Mouse (Mus musculus) 416B (cell line): ENCODE data around the gene Myo16.

ENCODE experiments used
- DNase-seq: peaks from one replicate; pipeline ENCODE4 v3.0.0; 2011; ENCODE audit warnings: low read depth

The Myo16 gene

DNA sequence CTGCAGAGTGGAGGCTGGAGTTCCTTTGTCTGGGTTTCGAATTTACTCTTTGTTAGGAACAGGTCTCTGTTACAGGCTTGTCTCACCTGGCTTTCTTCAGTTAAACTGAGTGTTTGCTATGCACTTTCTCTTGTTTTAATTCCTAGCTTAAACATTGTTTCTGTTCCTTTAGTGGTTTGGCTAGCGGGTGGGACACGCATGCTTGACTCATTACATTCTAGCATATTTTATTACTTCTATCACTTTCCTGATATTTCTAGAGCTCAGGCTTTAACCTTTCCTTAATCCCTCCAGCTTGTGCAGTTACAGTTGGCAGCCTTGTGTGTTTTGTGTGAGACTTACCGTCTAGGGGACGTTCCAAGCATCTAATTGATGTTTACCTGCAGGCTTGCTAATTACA, 476.2 kb downstream of the Myo16 start:
- no peak for DNase-seq

DNA sequence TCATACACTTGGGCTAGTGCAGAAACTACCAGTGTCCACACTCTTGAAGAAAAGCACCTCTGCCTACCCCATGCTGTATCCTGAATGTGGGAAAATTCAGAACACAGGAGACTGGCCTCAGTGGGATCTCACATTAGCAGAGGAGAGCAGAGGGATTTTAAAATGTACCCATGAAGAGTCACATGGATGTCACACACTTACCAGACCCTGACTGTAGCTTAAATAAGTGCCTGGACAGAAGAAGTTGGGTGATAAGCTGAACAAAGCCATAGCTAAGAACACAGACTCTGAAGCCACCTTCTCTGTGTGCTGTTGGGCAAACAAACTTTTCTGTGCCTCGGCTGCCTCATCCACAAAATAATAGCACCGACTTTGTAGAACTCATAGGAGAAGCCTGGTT, 477.3 kb downstream of the Myo16 start:
- DNase-seq, result no peak

DNA sequence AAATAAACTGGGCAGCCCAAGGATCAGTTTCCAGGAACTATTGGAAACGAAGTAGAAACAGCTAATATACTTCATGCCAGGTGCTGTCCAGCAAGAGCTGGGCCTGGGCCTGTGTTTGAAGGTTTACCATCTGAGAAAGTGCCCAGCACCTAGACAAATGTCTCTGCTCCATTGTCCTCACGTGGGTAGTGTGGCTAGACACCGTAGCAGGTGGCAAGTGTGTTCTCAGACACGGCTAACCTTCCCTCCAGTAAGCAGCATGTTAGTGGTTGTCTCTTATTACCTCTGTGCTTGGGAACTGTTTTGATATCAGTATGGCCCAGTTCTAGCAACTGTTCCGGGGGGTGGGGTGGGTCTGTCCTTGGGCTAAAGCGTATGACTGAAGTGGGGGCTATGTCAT, 478.9 kb downstream of the Myo16 start:
- DNase-seq, result no peak

DNA sequence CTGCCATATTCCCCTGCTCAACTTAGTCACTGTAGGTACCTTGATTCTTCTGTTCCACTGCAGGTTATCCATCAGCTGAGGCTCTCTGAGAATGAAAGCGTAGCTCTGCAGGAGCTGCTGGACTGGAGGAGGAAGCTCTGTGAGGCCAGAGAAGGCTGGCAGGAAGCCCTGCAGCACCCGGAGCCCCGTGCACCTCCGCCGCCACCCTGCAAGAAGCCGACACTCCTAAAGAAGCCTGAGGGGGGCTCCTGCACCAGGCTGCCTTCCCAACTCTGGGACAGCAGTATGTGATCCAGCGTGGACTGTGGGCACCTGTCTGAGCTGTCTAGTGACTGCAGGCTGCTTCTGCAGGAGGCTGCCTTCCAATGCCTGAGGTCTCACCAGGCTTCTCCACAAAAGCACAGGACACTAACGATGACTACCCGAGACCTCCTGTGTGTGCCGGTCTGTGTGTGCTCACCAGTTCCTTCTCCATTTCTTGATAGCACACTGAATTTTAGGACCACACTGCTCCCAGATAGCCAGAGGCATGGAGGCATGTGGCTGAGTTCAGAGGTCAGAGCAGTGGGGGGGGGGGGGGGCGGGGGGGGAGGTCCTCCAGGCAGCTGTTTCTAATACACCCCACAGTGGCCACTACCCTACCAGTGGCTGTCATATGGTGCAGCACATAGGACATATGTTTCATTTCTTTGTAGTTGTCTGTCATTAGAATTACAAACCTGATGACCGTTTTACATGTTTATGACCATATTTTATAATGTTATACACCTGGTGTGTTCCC, 479.8 kb downstream of the Myo16 start:
- no peak for DNase-seq

DNA sequence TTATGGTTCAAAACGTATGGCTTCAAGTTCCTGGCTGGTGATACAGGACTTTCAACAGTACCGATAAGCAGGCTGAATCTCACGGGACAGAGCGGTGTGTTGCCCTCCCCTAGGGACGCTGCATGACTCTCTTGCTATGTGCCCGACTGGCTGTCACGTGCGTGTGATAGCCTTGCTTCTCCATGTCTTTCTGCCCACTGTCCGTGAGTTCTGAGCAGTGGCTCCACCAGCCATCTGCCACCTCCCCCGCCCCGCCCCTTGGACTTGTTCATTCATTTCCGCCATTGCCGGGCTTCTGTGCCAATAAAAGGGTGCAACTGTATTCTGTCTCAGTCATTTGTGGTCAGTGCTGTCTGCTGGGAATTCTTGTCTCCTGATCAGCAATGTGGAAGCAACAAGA, 480.7 kb downstream of the Myo16 start:
- DNase-seq, result no peak

DNA sequence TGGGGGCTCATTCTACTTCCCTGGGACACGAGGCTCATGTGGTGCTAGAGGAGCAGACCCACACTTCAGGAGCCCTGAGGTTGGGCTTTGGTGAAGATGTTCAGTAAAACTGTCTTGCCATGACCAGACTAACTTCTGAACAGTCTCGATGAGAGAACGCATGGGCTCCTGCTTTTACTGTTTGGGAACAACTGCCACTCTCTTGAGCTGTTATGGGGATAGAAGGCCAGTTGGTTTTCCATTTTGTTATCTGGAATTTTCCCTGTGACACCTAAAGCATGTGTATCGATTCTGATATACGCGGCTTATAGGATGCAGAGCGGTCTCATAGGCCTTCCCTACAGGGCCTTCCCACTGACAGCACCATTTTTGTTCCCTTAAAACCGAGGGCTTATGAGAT, 485.2 kb downstream of the Myo16 start:
- DNase-seq, result no peak

DNA sequence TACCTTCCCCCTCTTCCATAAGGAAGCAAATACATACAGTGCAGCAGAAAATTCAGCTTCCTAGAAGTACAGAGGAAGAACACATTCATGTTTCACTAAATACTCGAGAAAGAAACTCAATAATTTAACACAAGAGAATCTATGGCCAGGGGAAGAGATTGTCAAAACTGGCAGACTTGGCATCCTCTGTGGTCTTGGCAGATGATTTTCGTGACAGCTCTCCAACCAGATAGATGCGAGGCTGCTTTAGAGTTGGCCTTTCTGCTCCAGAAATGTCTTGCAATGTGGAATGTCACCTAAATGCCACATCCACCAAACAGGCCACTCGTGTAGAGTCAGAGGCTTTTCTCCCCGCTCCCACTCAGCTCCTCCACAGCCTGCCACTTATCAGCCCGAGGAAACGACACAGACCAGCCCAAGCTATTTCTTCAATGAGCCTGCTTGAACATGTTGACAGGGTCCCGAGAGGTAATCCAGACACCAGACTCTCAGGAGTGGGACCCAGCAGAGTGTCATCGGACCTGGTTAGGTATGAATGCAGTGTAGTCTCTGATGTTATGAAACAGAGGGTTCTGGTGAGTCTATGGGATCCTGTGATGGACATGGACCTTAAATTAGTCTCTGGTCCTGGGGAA, 486.6 kb downstream of the Myo16 start:
- no peak for DNase-seq

DNA sequence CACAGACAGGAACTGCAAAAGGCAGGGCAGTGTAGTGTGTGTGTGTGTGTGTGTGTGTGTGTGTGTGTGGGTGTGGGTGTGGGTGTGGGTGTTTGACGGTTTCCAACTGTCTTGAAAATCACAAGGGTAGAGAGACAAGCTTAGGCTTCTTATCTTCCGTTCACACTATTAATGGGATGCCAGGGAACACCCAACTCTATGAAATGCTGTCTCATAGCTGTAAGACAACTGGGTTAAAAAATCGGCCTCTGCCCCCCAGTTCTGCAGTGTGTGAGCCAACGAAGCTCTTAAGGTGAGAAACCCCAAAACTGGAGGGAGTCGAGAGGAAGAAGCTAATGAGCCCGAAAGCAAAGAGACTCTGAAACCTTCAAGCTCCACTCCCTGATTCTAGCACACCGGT, 487.1 kb downstream of the Myo16 start:
- no peak for DNase-seq

DNA sequence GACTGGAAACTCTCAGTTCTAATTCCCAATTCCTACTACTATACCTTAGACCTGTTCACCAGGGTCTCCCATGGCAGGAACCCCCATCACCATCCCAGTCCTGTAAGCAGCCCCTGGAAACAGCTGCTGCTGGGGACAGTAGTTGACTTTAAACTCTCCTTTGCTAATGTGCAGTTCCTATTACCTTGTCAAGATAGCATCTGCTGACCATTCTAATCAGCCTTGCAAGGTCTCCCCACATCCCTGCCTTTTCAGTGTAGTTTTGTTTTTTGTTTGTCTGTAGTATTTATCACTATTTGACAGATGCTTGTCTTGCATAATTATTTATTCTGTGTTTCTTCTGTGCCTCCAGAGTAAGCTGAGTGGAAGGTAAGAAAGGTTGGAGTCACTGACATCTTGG, 487.6 kb downstream of the Myo16 start:
- DNase-seq, result no peak

DNA sequence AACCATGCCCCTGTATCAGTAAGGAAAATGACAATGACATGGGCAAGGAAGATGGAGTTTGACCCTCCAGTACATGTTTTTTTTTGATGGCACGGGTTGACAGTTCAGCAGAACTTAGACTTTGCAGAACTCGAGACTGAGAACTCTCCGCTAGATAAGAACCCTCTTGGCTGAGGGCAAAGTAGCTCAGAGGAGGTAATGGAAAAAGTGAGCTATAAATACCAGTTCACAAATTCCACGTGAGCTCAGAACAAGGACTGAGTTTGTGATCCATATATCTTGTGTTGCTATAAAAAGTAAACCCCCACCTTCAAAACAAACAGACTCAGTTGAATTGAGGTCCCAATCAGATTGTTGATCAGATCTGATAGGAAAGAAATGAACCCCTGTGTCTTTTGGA, 489.5 kb downstream of the Myo16 start:
- no peak for DNase-seq

DNA sequence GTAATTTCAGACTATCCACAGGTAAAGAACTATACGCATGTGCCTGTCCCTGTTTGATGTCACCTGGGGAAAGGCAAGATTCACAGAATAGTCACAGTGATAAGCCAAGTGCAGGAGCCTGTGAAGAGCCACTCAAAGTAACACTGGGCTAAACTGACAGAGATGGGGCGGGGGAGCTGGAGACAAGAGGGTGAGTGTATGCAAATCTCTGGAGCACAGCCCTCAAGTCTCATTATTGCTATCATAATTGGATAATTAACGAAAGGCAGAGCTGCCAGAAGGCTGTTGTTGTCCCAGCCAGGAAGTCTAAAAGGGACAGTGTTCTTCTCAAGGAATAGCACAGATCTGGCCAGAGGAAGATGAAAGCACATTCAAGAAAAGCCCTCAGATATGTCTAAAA, 490.8 kb downstream of the Myo16 start:
- DNase-seq, result no peak

DNA sequence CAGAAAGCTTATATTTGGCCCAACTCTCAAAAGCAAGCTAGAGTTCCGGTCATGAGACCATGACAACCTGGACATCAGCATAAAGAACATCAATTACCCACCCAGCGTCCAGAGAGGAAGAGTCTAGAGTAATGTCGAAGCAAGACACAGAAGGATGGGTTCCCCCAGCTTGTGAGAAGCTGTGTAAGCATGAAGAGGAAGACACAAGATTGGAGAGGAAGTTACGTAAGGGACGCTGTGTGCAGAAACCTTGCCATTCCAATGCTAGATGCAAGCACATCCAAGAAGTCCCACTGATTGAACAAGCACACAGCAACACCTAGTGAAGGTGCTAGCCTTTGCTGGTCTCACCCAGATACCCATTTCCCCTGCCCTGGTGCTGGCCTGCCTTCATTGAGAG, 492.0 kb downstream of the Myo16 start:
- DNase-seq, result peak; percentile 3

DNA sequence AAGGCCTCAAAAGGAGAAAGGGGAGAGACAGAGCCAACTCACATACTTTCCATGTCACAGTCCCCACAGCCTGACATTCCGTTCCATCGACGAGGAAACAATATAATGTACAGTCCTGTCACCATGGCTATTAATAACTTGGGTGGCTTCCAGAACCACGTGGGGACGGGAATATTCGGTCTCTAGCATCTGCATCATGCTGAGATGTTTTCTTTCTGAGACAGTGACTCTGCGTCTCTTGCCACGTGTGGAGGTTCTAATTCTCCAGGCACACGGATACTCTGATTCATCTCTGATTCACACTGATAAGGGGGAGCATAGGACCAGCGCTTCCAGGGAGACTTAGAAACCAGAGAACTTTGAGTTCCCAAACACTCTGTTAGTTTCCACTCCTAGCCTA, 492.8 kb downstream of the Myo16 start:
- DNase-seq, result no peak

DNA sequence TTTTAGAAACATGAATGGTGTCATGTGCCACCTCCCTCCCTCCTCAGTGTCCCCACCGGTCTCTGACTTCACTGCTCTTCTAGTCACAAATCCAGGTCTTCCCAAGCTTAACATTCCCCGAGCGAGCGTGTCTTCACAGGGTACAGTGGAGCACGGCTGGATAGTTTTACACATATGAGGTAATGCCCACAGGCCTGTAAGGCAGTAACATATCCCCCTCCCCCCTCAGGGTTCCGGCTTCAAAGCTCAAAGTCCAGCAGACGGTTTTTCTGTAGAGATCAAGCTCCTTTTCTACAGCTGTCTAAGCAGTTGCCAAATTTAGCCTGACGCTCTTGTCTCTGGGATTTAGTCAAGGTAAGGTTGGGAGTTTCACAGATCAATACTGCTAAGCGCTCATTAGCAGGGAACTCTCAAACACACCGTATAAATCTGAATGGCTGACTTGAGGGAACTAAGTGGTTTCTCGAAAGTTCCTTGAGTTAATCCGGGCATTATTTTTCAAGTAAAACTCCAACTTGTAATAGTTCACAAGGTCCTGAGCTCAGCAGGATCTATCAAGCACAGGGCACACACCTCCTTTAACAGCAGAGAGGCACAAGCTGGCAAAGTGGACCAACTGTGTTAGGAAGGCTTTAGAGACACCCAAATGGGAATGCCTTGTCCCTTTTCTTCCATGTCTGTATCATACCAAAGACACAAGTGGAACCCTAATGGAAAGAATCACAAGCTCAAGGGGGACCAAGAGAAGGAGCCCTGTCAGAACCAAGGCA, 498.0 kb downstream of the Myo16 start:
- no peak for DNase-seq

DNA sequence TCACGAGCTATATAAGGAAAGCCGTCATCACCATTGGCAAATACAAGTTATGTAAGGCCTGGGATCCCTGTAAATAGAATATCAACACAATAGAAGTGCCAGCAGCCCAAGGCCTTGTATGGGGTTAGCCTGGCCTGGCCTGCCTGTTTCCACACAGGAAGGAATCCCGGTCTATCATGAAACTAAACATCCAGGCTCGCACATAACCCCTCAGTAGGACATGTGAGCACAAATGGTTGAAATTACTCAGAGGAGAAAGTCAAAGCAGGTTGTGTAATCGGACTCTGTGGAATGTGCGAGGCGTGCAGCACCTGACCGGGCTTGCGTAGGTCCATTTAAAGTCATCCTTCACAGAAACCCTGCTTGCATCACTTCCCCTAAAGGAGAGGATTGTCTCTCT, 499.6 kb downstream of the Myo16 start:
- DNase-seq, result no peak

DNA sequence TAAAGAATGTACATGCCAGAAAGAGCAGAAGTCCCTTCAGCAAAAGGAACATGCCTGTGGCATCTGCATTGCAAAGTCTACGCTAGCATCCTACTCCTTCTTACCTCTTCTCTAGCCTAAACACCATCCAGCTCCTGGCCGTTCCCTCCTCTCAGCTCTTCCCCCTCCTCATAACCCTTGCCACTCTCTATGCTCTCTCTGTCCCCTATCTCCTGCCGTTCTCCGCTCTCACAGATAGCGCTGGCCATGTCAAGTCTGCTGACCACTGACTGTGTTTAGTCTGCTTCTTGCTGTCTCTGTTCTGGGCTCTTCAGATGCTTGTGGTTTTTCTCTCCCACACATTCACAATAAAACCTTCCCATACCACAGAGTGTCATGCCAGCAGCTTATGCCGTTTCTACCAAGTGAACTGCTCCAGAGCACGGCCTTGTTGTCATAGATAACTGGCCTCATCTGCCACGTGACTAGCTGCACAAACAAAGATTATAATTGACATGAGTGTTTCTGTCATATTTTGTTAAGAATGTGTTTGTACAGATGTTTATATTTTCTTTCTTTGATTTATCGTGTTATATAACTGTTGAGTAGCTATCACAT, 501.3 kb downstream of the Myo16 start:
- no peak for DNase-seq

DNA sequence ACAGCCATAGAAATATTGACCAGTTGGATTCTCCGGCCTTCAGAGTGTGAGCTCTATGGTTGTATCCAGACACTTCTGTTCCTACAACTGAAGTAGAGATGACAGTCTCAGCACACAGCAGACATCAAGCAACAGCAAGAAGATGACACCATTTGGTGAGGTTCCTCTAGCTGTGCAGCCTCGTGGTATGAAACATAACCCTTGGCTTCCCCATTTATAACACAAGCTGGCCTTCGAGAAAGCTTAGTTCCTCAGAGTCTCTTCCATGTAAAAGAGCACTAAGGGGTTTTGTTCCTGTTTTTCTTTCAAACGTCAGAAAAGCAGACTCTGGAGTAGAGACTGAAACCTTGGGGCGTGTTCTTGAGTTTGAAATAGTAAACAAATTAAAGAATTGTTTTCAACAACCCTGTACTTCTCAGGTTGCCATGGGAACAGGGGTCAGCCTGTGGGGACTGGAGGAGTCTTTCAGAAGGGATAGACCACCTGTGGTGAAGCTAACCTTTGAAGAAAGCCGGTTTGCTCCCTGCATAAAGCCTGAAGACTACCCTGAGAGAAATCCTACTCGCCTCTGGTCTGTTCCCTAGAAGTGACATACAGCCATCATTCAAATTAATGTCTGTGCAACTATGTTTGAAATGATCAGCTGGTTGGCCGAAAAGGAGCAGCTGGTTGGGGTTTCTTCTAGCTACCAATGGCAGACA, 510.2 kb downstream of the Myo16 start:
- DNase-seq, result no peak

DNA sequence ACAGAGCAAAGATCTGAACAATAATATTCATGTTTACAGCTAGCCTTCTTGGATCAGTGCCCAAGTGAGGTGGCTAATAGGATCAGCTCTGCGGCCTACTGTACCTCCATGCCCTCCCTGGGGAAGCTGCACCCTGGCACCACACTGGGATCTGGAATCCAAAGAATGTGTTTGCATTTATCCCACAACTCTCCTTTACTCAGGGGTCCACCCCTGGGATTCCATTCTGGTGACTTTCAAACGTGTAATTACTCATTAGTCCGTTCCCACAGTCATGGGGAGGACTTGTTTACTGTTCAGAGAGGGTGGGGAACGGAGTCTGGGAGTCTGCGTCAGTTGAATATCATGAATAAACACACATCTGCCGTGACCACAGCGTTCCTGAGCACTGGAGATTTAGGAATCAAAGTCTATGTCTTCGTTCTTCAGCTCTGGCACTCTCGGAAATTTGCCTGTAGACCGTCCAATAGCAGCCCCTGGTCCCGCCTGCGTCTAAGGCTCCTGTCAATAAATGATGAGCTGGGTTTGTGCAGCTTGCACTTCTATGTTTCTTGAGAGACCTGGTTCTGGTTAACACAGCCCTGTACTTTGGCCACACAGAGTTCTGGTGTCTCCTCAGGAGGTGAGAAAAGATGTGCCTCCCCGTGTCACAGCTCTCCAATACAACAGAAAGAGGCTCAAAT, 511.3 kb downstream of the Myo16 start:
- no peak for DNase-seq

DNA sequence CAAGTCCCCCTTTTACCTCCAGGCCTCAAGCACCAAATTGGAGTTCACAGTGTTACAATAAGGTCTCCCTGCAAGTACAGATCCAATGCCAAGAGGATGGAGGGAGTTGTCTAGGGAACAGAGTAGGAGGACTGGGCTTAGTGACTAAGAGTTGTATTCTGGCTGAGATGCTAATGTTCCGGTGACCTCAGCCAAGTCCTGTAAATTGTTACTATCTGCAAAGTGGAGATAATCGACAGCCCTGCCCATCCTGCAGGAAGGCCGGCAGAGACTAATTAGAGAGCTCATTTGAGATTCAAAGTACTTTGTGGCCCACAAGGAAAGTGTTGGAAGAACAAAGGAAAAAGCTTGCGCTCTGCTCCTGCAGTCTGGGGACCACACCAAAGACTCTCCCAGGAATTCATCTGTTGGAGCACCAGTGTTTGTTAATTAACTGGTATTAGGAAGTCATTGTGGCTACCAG, 512.1 kb downstream of the Myo16 start:
- no peak for DNase-seq

DNA sequence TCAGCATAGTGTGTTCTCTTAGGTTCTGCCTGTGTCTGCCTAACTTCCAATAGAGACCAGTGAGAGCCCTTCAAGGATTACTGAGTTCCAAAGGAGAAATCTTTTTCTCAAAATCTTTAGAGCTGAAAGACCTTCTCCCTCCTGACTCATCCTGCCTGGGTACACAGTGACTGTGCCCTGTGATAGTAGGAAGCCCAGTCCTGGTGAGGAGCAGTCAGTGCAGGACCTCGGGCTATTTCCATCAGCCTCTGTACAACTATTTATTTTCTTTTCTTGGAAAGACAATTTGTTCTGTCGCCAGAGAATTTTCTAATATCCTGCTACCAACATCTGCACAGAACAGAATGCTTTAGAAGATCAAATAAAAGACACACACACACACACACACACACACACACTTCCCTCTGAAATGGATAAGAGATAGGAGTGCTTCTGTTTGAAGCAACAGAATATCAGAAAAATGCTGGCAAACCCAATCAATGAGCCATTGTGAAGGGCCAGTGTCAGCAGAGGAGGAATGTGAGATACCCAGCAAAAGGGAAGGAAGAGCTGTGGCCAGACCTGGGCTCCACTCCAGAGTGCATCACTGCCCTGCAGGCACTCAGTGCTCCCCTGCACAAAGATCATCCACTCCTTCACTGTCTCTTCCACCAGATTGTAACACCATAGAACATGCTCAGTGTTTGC, 518.3 kb downstream of the Myo16 start:
- DNase-seq, result no peak

DNA sequence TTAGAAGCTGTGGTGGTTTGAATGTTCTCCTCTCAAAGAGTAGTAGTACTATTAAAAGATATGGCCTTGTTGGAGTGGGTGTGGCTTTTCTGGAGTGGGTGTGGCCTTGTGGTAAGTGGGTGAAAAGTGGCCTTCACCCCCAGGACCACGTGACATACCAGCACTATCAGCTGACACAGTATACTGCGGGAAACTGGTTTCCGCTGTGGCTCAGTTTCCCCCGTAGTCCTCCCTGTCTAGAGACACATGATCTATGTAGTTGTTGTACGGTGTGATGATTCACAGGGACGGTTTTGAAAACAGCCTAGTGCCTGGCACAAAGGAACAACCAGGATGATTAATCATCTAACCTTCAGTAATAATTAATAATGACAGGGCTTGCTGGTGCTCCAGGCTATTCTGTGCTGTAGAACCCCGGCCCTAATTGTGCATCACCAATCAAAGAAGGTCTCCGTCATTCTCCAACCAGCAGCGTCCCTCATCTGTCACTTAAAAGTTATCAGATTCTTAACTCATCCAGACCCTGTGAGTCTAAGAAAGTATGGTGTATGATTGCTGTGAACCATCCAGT, 524.2 kb downstream of the Myo16 start:
- DNase-seq, result no peak
